Mouse (Mus musculus): ENCODE results near the gene Vmac. TPM values are rescaled to one million over a fixed set of nuclear protein-coding genes. Genes with fewer than 3 reads are reported as not detected.
A peak's percentile ranks its signal among the peaks of the same experiment; 100 is the strongest.

The Vmac gene
- 23.9 and 26.1 TPM in 2 replicates for polyA plus RNA-seq (2015; fragmentation: Nextera tagmentation; extraction: Ambion mirVana)

GRCm38 (mm10) chr17:56717363-56718058 is at the start of gene Vmac, which contains the start of gene Ndufa11:
Gene Vmac, minus strand, starts transcription at chr17:56718022.
Gene Ndufa11, plus strand, starts transcription at chr17:56717767.
- Histone ChIP-seq H3K27ac (replicated peaks) (peak within 1 kb of the TSS; percentile 90), H3K27me3 (no peaks in the 10 kb centered on the region), H3K36me3 (peaks cover 21% of the 10 kb centered on the region), H3K9ac (peak within 1 kb of the TSS; percentile 90), H3K4me2 (replicated peaks) (peak within 1 kb of the TSS; percentile 84), H3K9me3 (replicated peaks) (no peaks in the 10 kb centered on the region), H3K4me1 (peaks cover 36% of the 10 kb centered on the region), H3K4me3 (replicated peaks) (peak within 1 kb of the TSS; percentile 89)
- under 1% methylated on average over 59 of the region's 59 CpGs for WGBS
- peak; percentile 71 for ATAC-seq (ENCODE audit: insufficient number of reproducible peaks, low FRiP score, low TSS enrichment, low read depth)

GRCm38 (mm10) chr17:56766631-56767405 is 49.0 kb upstream of the Vmac start:
- peaks cover 43% of the 10 kb centered on the region for H3K36me3 ChIP-seq
- peaks cover 22% of the 10 kb centered on the region for H3K4me1 ChIP-seq
- ATAC-seq (ENCODE audit: insufficient number of reproducible peaks, low FRiP score, low TSS enrichment, low read depth) = no peak
- H3K4me3 ChIP-seq (replicated peaks) = no peak overlapping the region
- no peak overlapping the region for H3K9ac ChIP-seq
- 94% methylated on average over 27 of the region's 27 CpGs for WGBS
- no peaks in the 10 kb centered on the region for H3K9me3 ChIP-seq (replicated peaks)
- H3K27me3 ChIP-seq = no peaks in the 10 kb centered on the region
- H3K27ac ChIP-seq (replicated peaks) = no peak overlapping the region
- H3K4me2 ChIP-seq (replicated peaks) = no peak overlapping the region

GRCm38 (mm10) chr17:56765431-56765830 is 47.6 kb upstream of the Vmac start:
- Histone ChIP-seq H3K9ac (0 out of 2 replicates have a peak overlapping the region, but pooled peaks have one; percentile 66), H3K9me3 (replicated peaks) (no peaks in the 10 kb centered on the region), H3K4me3 (replicated peaks) (peak overlapping the region; percentile 83), H3K36me3 (peaks cover 34% of the 10 kb centered on the region), H3K4me2 (replicated peaks) (peak overlapping the region; percentile 76), H3K4me1 (peaks cover 29% of the 10 kb centered on the region), H3K27ac (replicated peaks) (peak overlapping the region; percentile 97; the same call in 1 of the 2 replicates), H3K27me3 (no peaks in the 10 kb centered on the region)
- ATAC-seq (ENCODE audit: insufficient number of reproducible peaks, low FRiP score, low TSS enrichment, low read depth) = no peak
- WGBS = 51% methylated on average over 12 of the region's 12 CpGs

GRCm38 (mm10) chr17:56764474-56765354 is 46.9 kb upstream of the Vmac start, which contains the start of gene Dus3l:
Gene Dus3l, plus strand, starts transcription at chr17:56764757.
- no peaks in the 10 kb centered on the region for H3K27me3 ChIP-seq
- H3K4me3 ChIP-seq (replicated peaks) = peak within 1 kb of the TSS; percentile 83
- peak within 1 kb of the TSS; percentile 76 for H3K4me2 ChIP-seq (replicated peaks)
- peak within 1 kb of the TSS; percentile 97 for H3K27ac ChIP-seq (replicated peaks)
- peaks cover 29% of the 10 kb centered on the region for H3K4me1 ChIP-seq
- H3K36me3 ChIP-seq = peaks cover 31% of the 10 kb centered on the region
- peak within 1 kb of the TSS; percentile 66 for H3K9ac ChIP-seq
- WGBS = 1% methylated on average over 58 of the region's 58 CpGs
- H3K9me3 ChIP-seq (replicated peaks) = no peaks in the 10 kb centered on the region
- ATAC-seq (ENCODE audit: insufficient number of reproducible peaks, low FRiP score, low TSS enrichment, low read depth) = peak; percentile 88

GRCm38 (mm10) chr17:56763741-56764250 is 46.0 kb upstream of the Vmac start:
- Histone ChIP-seq H3K9me3 (replicated peaks) (no peaks in the 10 kb centered on the region), H3K4me2 (replicated peaks) (peak overlapping the region; percentile 76), H3K4me1 (peaks cover 30% of the 10 kb centered on the region), H3K9ac (no peak overlapping the region), H3K27ac (replicated peaks) (peak overlapping the region; percentile 97; the same call in 1 of the 2 replicates), H3K36me3 (peaks cover 22% of the 10 kb centered on the region), H3K4me3 (replicated peaks) (peak overlapping the region; percentile 83), H3K27me3 (no peaks in the 10 kb centered on the region)
- whole genome bisulfite sequencing = 75% methylated on average over 8 of the region's 8 CpGs
- ATAC-seq (ENCODE audit: insufficient number of reproducible peaks, low FRiP score, low TSS enrichment, low read depth) = no peak

- Histone ChIP-seq H3K4me2 (replicated peaks) (no peak overlapping the region), H3K4me1 (peaks cover 37% of the 10 kb centered on the region)
- WGBS = 52% methylated on average over 27 of the region's 27 CpGs
Observed at GRCm38 (mm10) chr17:56762769-56763731, 45.2 kb upstream of the Vmac start.

GRCm38 (mm10) chr17:56761991-56762410 is 44.2 kb upstream of the Vmac start:
- peaks cover 48% of the 10 kb centered on the region for H3K4me1 ChIP-seq
- peak overlapping the region; percentile 89 for H3K4me2 ChIP-seq (replicated peaks)
- no peaks in the 10 kb centered on the region for H3K9me3 ChIP-seq (replicated peaks)
- peak overlapping the region; percentile 39 for H3K9ac ChIP-seq
- H3K27ac ChIP-seq (replicated peaks) = peak overlapping the region; percentile 72
- H3K4me3 ChIP-seq (replicated peaks) = peak overlapping the region; percentile 56
- no peaks in the 10 kb centered on the region; the same call in 1 of the 2 replicates for H3K27me3 ChIP-seq
- peak; percentile 17; the same call in 1 of the 2 replicates for ATAC-seq (ENCODE audit: insufficient number of reproducible peaks, low FRiP score, low TSS enrichment, low read depth)
- peaks cover 4% of the 10 kb centered on the region for H3K36me3 ChIP-seq
- WGBS = under 1% methylated on average over 28 of the region's 28 CpGs

More at GRCm38 (mm10) chr17:56762769-56763731, 45.2 kb upstream of the Vmac start:
- H3K27me3 ChIP-seq = no peaks in the 10 kb centered on the region
- H3K9ac ChIP-seq = no peak overlapping the region
- no peaks in the 10 kb centered on the region for H3K9me3 ChIP-seq (replicated peaks)
- H3K4me3 ChIP-seq (replicated peaks) = no peak overlapping the region
- H3K36me3 ChIP-seq = peaks cover 14% of the 10 kb centered on the region
- no peak for ATAC-seq (ENCODE audit: insufficient number of reproducible peaks, low FRiP score, low TSS enrichment, low read depth)
- no peak overlapping the region for H3K27ac ChIP-seq (replicated peaks)

GRCm38 (mm10) chr17:56761077-56761476 is 43.3 kb upstream of the Vmac start:
- H3K4me3 ChIP-seq (replicated peaks) = no peak overlapping the region
- H3K9me3 ChIP-seq (replicated peaks) = no peaks in the 10 kb centered on the region
- no peak overlapping the region for H3K4me2 ChIP-seq (replicated peaks)
- no peaks in the 10 kb centered on the region for H3K36me3 ChIP-seq
- H3K4me1 ChIP-seq = peaks cover 57% of the 10 kb centered on the region
- no peak overlapping the region for H3K27ac ChIP-seq (replicated peaks)
- H3K9ac ChIP-seq = no peak overlapping the region
- H3K27me3 ChIP-seq = peaks cover 3% of the 10 kb centered on the region
- no peak for ATAC-seq (ENCODE audit: insufficient number of reproducible peaks, low FRiP score, low TSS enrichment, low read depth)
- 66% methylated on average over 3 of the region's 3 CpGs for WGBS

GRCm38 (mm10) chr17:56759261-56759660 is 41.4 kb upstream of the Vmac start:
- no peak for ATAC-seq (ENCODE audit: insufficient number of reproducible peaks, low FRiP score, low TSS enrichment, low read depth)
- H3K36me3 ChIP-seq = no peaks in the 10 kb centered on the region
- H3K4me1 ChIP-seq = peaks cover 60% of the 10 kb centered on the region
- H3K27me3 ChIP-seq = peaks cover 15% of the 10 kb centered on the region
- 44% methylated on average over 7 of the region's 7 CpGs for WGBS
- H3K4me3 ChIP-seq (replicated peaks) = no peak overlapping the region
- H3K9me3 ChIP-seq (replicated peaks) = no peaks in the 10 kb centered on the region
- no peak overlapping the region for H3K4me2 ChIP-seq (replicated peaks)
- no peak overlapping the region for H3K9ac ChIP-seq
- no peak overlapping the region for H3K27ac ChIP-seq (replicated peaks)
